Comparison of ENCODE assay signal across 11 mouse cellular contexts in genomic region chr5:138086842-138087241, GRCm38 (mm10). TPM values are rescaled to one million over a fixed set of nuclear protein-coding genes. Genes with fewer than 3 reads are reported as not detected.
A peak's percentile ranks its signal among the peaks of the same experiment; 100 is the strongest.
DNase-seq lines count a peak whose midpoint lies in the region; ATAC-seq and TF ChIP-seq lines count a peak whose summit lies in the region.
"Had no signal": no experiment of that assay in that cellular context is flagged by ENCODE, and none has a peak within 500 bp of the region (broad histone marks: within the 10 kb centered on the region; RNA-seq: fewer than 3 reads in every experiment).

No protein-coding gene starts in this region.

- peak; percentile 79 for DNase-seq in kidney, adult 2 months
- DNase-seq in kidney, postnatal 10 days, result no peak
- DNase-seq in midbrain, postnatal 0 days (ENCODE audit: low spot score), result no peak
- DNase-seq in heart, adult 8-10 months (ENCODE audit: low spot score), result no peak
- no peak for DNase-seq in right cerebral cortex, postnatal 14 days

- peaks cover 18% of the 10 kb centered on the region for H3K4me1 ChIP-seq in kidney, adult 2 months (ENCODE audit: control insufficient read depth, insufficient read depth, low read length)
- H3K4me1 ChIP-seq in forebrain, embryonic 13.5 days, result peaks cover 27% of the 10 kb centered on the region
- H3K4me1 ChIP-seq in limb, embryonic 12.5 days (replicated peaks), result peaks cover 14% of the 10 kb centered on the region
- H3K4me1 ChIP-seq in midbrain, postnatal 0 days (ENCODE audit: insufficient read depth, low read length), result no peaks in the 10 kb centered on the region; the same call in 1 of the 2 replicates

- peak overlapping the region; percentile 97; the same call in 1 of the 2 replicates for H3K9ac ChIP-seq in forebrain, embryonic 13.5 days
- H3K9ac ChIP-seq in limb, embryonic 12.5 days (replicated peaks), result no peak overlapping the region; the same call in 1 of the 2 replicates
- H3K9ac ChIP-seq in midbrain, postnatal 0 days (replicated peaks; ENCODE audit: low read length, poor library complexity, severe bottlenecking), result no peak overlapping the region
- H3K9ac ChIP-seq: lung, embryonic 15.5 days had no signal

- TF ChIP-seq CTCF in kidney, adult 2 months (conservative IDR thresholded peaks at IDR 0.05; ENCODE audit: insufficient read depth, insufficient read length, low read depth, low read length), result no peak
- TF ChIP-seq CTCF in midbrain, postnatal 0 days (IDR thresholded peaks at IDR 0.05), result no peak

- ATAC-seq in forebrain, embryonic 13.5 days, result no peak
- ATAC-seq in limb, embryonic 12.5 days (ENCODE audit: insufficient number of reproducible peaks, insufficient read depth, low FRiP score, low TSS enrichment, low read depth), result no peak
- no peak for ATAC-seq in midbrain, postnatal 0 days (ENCODE audit: low FRiP score)
- no peak for ATAC-seq in megakaryocyte progenitor cell, adult 5-6 weeks (replicated peaks; ENCODE audit: poor library complexity)

- peak overlapping the region; percentile 90 for H3K4me2 ChIP-seq in forebrain, embryonic 13.5 days
- peak overlapping the region; percentile 75 for H3K4me2 ChIP-seq in limb, embryonic 12.5 days
- H3K4me2 ChIP-seq in midbrain, postnatal 0 days (ENCODE audit: low read depth, low read length, poor library complexity, severe bottlenecking), result peak overlapping the region; percentile 60

- peak; percentile 12 for TF ChIP-seq POLR2A in kidney, adult 2 months (IDR thresholded peaks at IDR 0.05; ENCODE audit: low read depth, low read length)

- H3K27me3 ChIP-seq in kidney, adult 2 months (replicated peaks; ENCODE audit: control insufficient read depth, insufficient read depth, low read length), result no peaks in the 10 kb centered on the region
- H3K27me3 ChIP-seq in forebrain, embryonic 13.5 days, result no peaks in the 10 kb centered on the region
- no peaks in the 10 kb centered on the region for H3K27me3 ChIP-seq in limb, embryonic 12.5 days
- H3K27me3 ChIP-seq in midbrain, postnatal 0 days (ENCODE audit: insufficient read depth, low read length), result no peaks in the 10 kb centered on the region
- H3K27me3 ChIP-seq: lung, embryonic 15.5 days had no signal

- H3K36me3 ChIP-seq in kidney, adult 2 months (ENCODE audit: control insufficient read depth, insufficient read depth, low read length), result no peaks in the 10 kb centered on the region
- peaks cover 14% of the 10 kb centered on the region; the same call in 1 of the 2 replicates for H3K36me3 ChIP-seq in forebrain, embryonic 13.5 days (ENCODE audit: poor library complexity, severe bottlenecking)
- H3K36me3 ChIP-seq in limb, embryonic 12.5 days, result peaks cover 29% of the 10 kb centered on the region
- no peaks in the 10 kb centered on the region for H3K36me3 ChIP-seq in midbrain, postnatal 0 days (ENCODE audit: insufficient read depth, low read length)

- no peak overlapping the region for H3K4me3 ChIP-seq in kidney, adult 2 months (ENCODE audit: insufficient read depth, low read depth, low read length)
- peak overlapping the region; percentile 91 for H3K4me3 ChIP-seq in forebrain, embryonic 13.5 days
- H3K4me3 ChIP-seq in limb, embryonic 12.5 days (replicated peaks), result peak overlapping the region; percentile 84; the same call in 1 of the 2 replicates
- H3K4me3 ChIP-seq in midbrain, postnatal 0 days (ENCODE audit: low read depth, low read length), result peak overlapping the region; percentile 95; the same call in 1 of the 2 replicates
- H3K4me3 ChIP-seq: lung, embryonic 15.5 days had no signal

- peak overlapping the region; percentile 83 for H3K27ac ChIP-seq in kidney, adult 2 months (ENCODE audit: insufficient read depth, low read depth, low read length)
- H3K27ac ChIP-seq in forebrain, embryonic 13.5 days, result no peak overlapping the region
- no peak overlapping the region for H3K27ac ChIP-seq in limb, embryonic 12.5 days
- H3K27ac ChIP-seq in midbrain, postnatal 0 days (ENCODE audit: low read depth, low read length), result no peak overlapping the region
- H3K27ac ChIP-seq: lung, embryonic 15.5 days had no signal

- H3K9me3 ChIP-seq in forebrain, embryonic 13.5 days (replicated peaks), result no peaks in the 10 kb centered on the region
- H3K9me3 ChIP-seq in limb, embryonic 12.5 days, result no peaks in the 10 kb centered on the region
- H3K9me3 ChIP-seq in midbrain, postnatal 0 days (ENCODE audit: low read length), result no peaks in the 10 kb centered on the region
- H3K9me3 ChIP-seq: lung, embryonic 15.5 days had no signal

- 42% methylated on average over 3 of the region's 3 CpGs for WGBS in kidney, adult 2 months
- WGBS in forebrain, embryonic 13.5 days, result 83% methylated on average over 3 of the region's 3 CpGs
- 83% methylated on average over 3 of the region's 3 CpGs for WGBS in limb, embryonic 12.5 days
- WGBS in midbrain, postnatal 0 days, result 62% methylated on average over 3 of the region's 3 CpGs

RNA-seq across cellular contexts. Expression of gene Zkscan1, which starts 2.0 kb away (rescaled TPM):
- polyA plus RNA-seq in kidney, adult 2 months (2012; rRNA removed), result 8.3 and 10.2 TPM in 2 replicates
- 24.7 and 27.5 TPM in 2 replicates for polyA plus RNA-seq in forebrain, embryonic 13.5 days (2015; fragmentation: Nextera tagmentation; extraction: Ambion mirVana)
- 26.8 and 32.1 TPM in 2 replicates for polyA plus RNA-seq in limb, embryonic 12.5 days (2016; fragmentation: Nextera tagmentation; extraction: Ambion mirVana)
- 40.4 and 45.3 TPM in 2 replicates for total RNA-seq in midbrain, postnatal 0 days (2014; rRNA removed)
- polyA plus RNA-seq in midbrain, postnatal 0 days (2015; fragmentation: Nextera tagmentation; extraction: Ambion mirVana), result 11.4 and 11.6 TPM in 2 replicates
- total RNA-seq in megakaryocyte progenitor cell, adult 5-6 weeks (2015), result 26.0 and 30.1 TPM in 2 replicates
- total RNA-seq in megakaryocyte progenitor cell, adult 5-6 weeks (2017), result 19.9 and 25.2 TPM in 2 replicates
- total RNA-seq in heart, adult 8-10 months (2022), result 10 to 100 TPM; 13.7 to 16.2 (median 15.3) TPM

RNA-seq across cellular contexts. Expression of gene Zscan21, which starts 29.9 kb away (rescaled TPM):
- 9.8 and 10.9 TPM in 2 replicates for polyA plus RNA-seq in kidney, adult 2 months (2012; rRNA removed)
- 111 and 123 TPM in 2 replicates for polyA plus RNA-seq in forebrain, embryonic 13.5 days (2015; fragmentation: Nextera tagmentation; extraction: Ambion mirVana)
- polyA plus RNA-seq in limb, embryonic 12.5 days (2016; fragmentation: Nextera tagmentation; extraction: Ambion mirVana), result 78.8 and 80.9 TPM in 2 replicates
- total RNA-seq in midbrain, postnatal 0 days (2014; rRNA removed), result 20.7 and 22.1 TPM in 2 replicates
- polyA plus RNA-seq in midbrain, postnatal 0 days (2015; fragmentation: Nextera tagmentation; extraction: Ambion mirVana), result 54.3 and 57.1 TPM in 2 replicates
- 13.9 and 14.0 TPM in 2 replicates for total RNA-seq in megakaryocyte progenitor cell, adult 5-6 weeks (2015)
- total RNA-seq in megakaryocyte progenitor cell, adult 5-6 weeks (2017), result 11.8 and 12.5 TPM in 2 replicates
- total RNA-seq in heart, adult 8-10 months (2022), result 10 to 100 TPM; 11.2 to 12.9 (median 11.9) TPM

RNA-seq across cellular contexts. Expression of gene Smok3c, which starts 33.8 kb away (rescaled TPM):
- not detected in 2 replicates for polyA plus RNA-seq in kidney, adult 2 months (2012; rRNA removed)
- not detected in 2 replicates for polyA plus RNA-seq in forebrain, embryonic 13.5 days (2015; fragmentation: Nextera tagmentation; extraction: Ambion mirVana)
- polyA plus RNA-seq in limb, embryonic 12.5 days (2016; fragmentation: Nextera tagmentation; extraction: Ambion mirVana), result not detected in 2 replicates
- not detected in 2 replicates for total RNA-seq in midbrain, postnatal 0 days (2014; rRNA removed)
- not detected in 2 replicates for polyA plus RNA-seq in midbrain, postnatal 0 days (2015; fragmentation: Nextera tagmentation; extraction: Ambion mirVana)
- not detected in 2 replicates for total RNA-seq in megakaryocyte progenitor cell, adult 5-6 weeks (2015)
- total RNA-seq in megakaryocyte progenitor cell, adult 5-6 weeks (2017), result not detected in 2 replicates
- total RNA-seq in heart, adult 8-10 months (2022), result not detected
- polyA plus RNA-seq: brain, embryonic 14.5 days; C2C12; lung, embryonic 15.5 days had no signal
